Mouse (Mus musculus) G1E (cell line): Measurements from ENCODE around the gene Carm1.

Experiments used
- CTCF ChIP-seq: IDR thresholded peaks from 2 replicates; pipeline ENCODE4 v1.5.1; 2012; ENCODE audit warnings: low read depth, low read length, inconsistent platforms, mixed read lengths
- GATA1 ChIP-seq: IDR thresholded peaks from 2 replicates; pipeline ENCODE4 v1.6.1; 2012; ENCODE audit warnings: borderline replicate concordance, low read length, inconsistent platforms, mixed read lengths
- TAL1 ChIP-seq: conservative IDR thresholded peaks from 2 replicates; pipeline ENCODE4 v1.6.1; 2012; ENCODE audit warnings: low read depth, low read length, inconsistent platforms, mixed read lengths

- TF ChIP-seq CTCF (no peak), TAL1 (no peak), GATA1 (no peak)
Measured at GRCm38 (mm10) chr9:21606648-21607047, 60.0 kb downstream of the Carm1 start.
